Mouse (Mus musculus): ENCODE results near the gene Chrng. TPM values are rescaled to one million over a fixed set of nuclear protein-coding genes. Genes with fewer than 3 reads are reported as not detected.

Gene Chrng
- polyA plus RNA-seq, 3 experiments from 2014 or later = 0.39 TPM; not detected in 2

DNA sequence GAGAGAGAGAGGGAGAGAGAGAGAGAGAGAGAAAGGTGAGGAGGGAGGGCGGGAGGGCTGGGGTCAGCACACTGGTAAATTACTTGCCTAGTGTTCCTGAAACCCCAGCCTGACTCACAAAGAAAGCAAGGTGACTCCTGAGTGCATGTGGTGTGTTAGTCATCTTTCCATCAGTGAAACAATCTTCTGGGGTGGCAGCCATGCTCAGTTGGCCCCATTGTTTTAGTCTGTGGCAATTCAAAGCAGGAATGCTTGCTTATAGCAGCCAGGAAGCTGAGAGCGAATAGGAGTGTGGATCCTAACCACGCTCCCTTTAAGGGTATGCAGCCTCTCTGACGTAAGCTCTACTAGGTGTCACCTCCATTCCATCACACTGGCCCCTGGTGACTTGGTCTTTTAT lies 50.7 kb downstream of the Chrng start:
- ATAC-seq = no peak

DNA sequence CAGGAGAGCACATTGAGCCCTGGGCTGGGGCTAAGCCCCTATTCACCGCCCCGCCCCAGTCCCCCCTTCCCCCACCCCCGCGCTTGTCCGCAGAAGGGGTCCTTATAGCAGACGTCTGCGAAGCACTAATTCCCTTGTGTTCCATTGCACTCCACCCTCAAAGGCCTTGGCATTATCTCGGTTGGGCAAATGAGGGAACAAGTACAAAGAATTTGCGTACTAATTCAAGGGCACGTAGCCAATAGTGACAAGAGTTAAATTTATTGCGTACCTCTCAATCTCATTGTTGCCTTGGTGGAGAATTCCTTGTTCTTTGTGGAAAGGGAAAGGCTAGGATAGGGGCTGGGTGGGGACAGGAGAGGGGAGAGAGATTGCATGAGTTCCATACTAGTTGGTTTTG lies 53.2 kb downstream of the Chrng start:
- ATAC-seq = no peak

- ATAC-seq = no peak
These were observed 54.0 kb downstream of the Chrng start for GRCm38 (mm10) chr1:87258484-87258883.

DNA sequence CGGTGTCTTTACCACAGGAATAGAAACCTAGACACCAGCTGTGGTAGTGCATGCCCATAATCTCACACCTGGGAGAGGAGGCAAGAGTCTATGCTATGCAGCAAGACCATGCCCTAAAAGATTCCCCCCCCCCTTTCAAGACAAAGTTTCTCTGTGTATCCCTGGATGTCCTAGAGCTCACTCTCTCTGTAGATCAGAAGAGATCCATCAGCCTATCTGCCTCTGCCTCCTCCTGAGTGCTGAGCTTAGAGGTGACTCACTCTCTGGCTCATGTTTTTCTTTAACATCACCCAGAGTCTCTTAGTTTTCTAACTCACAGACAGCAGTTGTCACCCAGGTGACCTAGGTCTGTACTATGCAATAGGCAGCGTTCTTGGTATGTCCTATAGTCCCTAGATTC lies 54.9 kb downstream of the Chrng start:
- ATAC-seq = no peak

Other genes with a start within 250 kb of the Chrng start
- not detected for gene Alppl2, start 114.7 kb upstream of the Chrng start, polyA plus RNA-seq (2017; shearing (Covaris generic))
- not detected for gene Alpi, start 103.1 kb upstream of the Chrng start, polyA plus RNA-seq (2017; shearing (Covaris generic))
- gene Akp3, start 79.7 kb upstream of the Chrng start, polyA plus RNA-seq (2017; shearing (Covaris generic)) = not detected
- under 1 TPM in 2 of 3 experiments, not detected in 1; 0.77 to 0.88 TPM for gene Ecel1, start 48.1 kb upstream of the Chrng start, polyA plus RNA-seq (2017; shearing (Covaris generic))
- gene Prss56, start 21.3 kb upstream of the Chrng start, polyA plus RNA-seq (2017; shearing (Covaris generic)) = not detected
- not detected for gene Chrnd, start 14.1 kb upstream of the Chrng start, polyA plus RNA-seq (2017; shearing (Covaris generic))
- gene Eif4e2, start 9.3 kb downstream of the Chrng start, polyA plus RNA-seq (2017; shearing (Covaris generic)) = 100 to 1,000 TPM in 2 of 3 experiments, 10 to 100 TPM in 1; 95.8 to 185 (median 116) TPM
- gene Efhd1, start 59.7 kb downstream of the Chrng start, polyA plus RNA-seq (2017; shearing (Covaris generic)) = not detected
- 10 to 100 TPM; 44.7 to 78.2 (median 51.4) TPM for gene Gigyf2, start 122.3 kb downstream of the Chrng start, polyA plus RNA-seq (2017; shearing (Covaris generic))
- gene Kcnj13, start 190.1 kb downstream of the Chrng start, polyA plus RNA-seq (2017; shearing (Covaris generic)) = 1 to 10 TPM in 2 of 3 experiments, not detected in 1; 1.1 to 1.8 TPM

Data from inflammation-experienced regulatory T-cells, adult 6 months (primary cell).